Mouse (Mus musculus): ENCODE results near the gene Asns. TPM values are rescaled to one million over a fixed set of nuclear protein-coding genes. Genes with fewer than 3 reads are reported as not detected.
"Not testable (repeated sequence)": the region's sequence is repeated elsewhere in the genome, so short reads cannot be mapped to it uniquely, and the experiment has no call there.

Asns gene
- polyA plus RNA-seq, 1 experiment from 2014 or later, result 74.2 TPM

DNA sequence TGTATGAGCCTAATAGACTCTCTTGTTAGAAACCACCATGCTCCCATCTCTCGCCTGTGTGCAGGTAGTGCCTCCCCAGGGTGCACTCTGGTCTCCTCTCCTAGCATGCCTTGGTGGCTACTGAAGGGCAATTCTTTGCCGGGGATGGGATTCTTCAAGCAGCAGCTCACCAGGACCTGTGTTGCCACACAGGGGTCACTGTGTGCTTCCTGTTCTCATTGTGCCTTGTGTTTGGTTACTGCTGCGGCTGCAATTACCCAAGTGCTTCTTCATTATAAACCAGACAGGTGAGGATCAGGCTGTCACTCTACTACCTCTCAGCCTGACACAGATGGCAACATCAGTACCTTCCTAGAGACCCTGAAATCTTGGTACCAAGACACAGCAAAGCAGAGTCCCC, 21.6 kb downstream of the Asns start:
- H3K36me3 ChIP-seq, result peaks cover 19% of the 10 kb centered on the region
- no peaks in the 10 kb centered on the region for H3K9me3 ChIP-seq
- H3K4me3 ChIP-seq, result no peak overlapping the region
- H3K4me1 ChIP-seq, result no peaks in the 10 kb centered on the region
- WGBS, result 67% methylated on average over 3 of the region's 3 CpGs
- no peaks in the 10 kb centered on the region for H3K27me3 ChIP-seq
- ATAC-seq (ENCODE audit: low FRiP score, low read depth), result no peak
- no peak overlapping the region for H3K9ac ChIP-seq
- H3K4me2 ChIP-seq (replicated peaks), result no peak overlapping the region
- no peak overlapping the region for H3K27ac ChIP-seq

DNA sequence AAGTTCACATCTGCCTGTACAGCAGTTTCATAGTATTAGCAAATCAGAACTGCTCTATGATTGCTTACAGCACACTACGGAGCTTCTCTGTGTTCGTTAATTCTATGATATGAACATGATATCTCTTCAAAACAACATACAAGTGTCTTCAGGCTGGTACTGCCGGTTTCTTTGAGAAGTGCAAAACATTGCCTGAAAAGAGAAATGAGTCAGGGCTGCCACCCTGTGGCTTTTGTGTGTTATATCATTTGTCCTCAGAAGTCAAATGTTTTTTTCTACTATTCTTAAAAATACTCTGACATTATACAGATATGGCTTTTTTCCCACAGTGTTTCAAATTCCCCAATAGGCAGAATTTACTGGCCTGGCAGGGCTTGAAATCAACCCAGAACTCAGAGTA, 22.5 kb downstream of the Asns start:
- H3K27ac ChIP-seq, result no peak overlapping the region
- 68% methylated on average over 3 of the region's 3 CpGs for WGBS
- no peak overlapping the region for H3K4me3 ChIP-seq
- H3K4me2 ChIP-seq (replicated peaks), result no peak overlapping the region
- ATAC-seq (ENCODE audit: low FRiP score, low read depth), result no peak
- no peak overlapping the region for H3K9ac ChIP-seq
- no peaks in the 10 kb centered on the region for H3K9me3 ChIP-seq
- peaks cover 19% of the 10 kb centered on the region for H3K36me3 ChIP-seq
- no peaks in the 10 kb centered on the region for H3K4me1 ChIP-seq
- no peaks in the 10 kb centered on the region for H3K27me3 ChIP-seq

DNA sequence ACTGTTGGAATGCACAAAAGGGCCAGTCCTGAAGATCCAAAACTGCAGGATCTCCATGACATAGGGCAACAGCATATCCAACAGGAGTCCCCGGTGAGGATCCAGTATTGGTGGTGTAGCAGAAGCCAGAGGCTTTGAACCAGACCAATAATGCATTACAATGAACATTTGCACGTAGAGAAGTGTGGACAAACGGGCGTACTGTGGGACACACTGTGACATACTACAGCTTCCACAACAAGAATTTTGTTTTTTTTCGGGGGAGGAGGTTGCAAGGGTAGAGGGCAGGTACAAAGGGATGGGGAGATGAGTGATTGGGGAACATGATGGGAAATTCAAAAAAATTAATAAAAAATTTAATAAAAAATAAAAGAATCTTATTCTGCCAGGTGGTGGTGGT, 23.3 kb downstream of the Asns start:
- no peak for ATAC-seq (ENCODE audit: low FRiP score, low read depth)
- Histone ChIP-seq H3K4me1 (no peaks in the 10 kb centered on the region), H3K9me3 (no peaks in the 10 kb centered on the region), H3K36me3 (peaks cover 12% of the 10 kb centered on the region), H3K4me2 (replicated peaks) (no peak overlapping the region), H3K27ac (no peak overlapping the region), H3K4me3 (no peak overlapping the region), H3K9ac (no peak overlapping the region), H3K27me3 (no peaks in the 10 kb centered on the region)
- WGBS, result 89% methylated on average over 5 of the region's 5 CpGs

DNA sequence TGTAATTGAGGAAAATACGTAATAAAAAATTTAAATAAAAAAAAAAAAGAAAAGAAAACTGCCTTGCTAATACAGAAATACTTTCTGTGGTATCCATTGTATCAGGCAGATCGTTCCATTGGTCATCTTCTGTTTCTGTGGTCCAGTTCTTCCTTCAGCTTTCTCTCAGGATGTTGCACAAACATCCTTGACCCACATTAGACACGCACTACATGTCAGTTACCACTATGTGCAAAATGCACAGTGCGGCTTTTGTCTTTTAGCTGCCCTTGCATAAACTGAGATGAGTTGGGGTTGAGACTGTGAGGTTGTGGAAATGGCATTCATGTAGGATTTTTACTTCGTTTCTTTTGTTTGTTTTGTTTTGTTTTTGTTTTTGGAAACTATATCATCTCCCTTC, 24.7 kb downstream of the Asns start:
- no peaks in the 10 kb centered on the region for H3K4me1 ChIP-seq
- no peaks in the 10 kb centered on the region for H3K9me3 ChIP-seq
- no peak for ATAC-seq (ENCODE audit: low FRiP score, low read depth)
- 90% methylated on average over 5 of the region's 5 CpGs for WGBS
- no peak overlapping the region for H3K4me3 ChIP-seq
- no peaks in the 10 kb centered on the region for H3K27me3 ChIP-seq
- no peak overlapping the region for H3K4me2 ChIP-seq (replicated peaks)
- H3K9ac ChIP-seq, result no peak overlapping the region
- H3K36me3 ChIP-seq, result no peaks in the 10 kb centered on the region
- H3K27ac ChIP-seq, result no peak overlapping the region

DNA sequence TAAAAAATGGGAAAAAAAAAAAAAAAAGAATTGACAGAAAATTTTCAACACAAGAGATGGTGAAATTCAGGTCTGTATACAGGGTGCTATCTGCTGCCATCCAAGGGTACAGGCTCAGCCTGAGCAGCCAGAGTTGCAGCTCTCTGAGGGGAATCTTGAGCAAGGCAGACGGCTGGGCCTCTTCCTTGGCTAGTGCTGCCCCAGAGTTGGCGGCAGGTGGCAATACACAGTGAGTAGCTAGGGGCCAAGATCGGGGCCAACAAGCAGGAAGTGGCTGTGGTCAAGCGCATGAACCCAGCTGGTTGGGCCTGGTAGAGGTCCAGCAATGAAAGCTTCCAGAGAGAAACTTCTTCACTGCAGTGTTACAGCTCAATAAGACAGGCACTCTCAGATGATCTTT, 27.2 kb downstream of the Asns start:
- not testable (repeated sequence) for H3K27ac ChIP-seq; ATAC-seq (ENCODE audit: low FRiP score, low read depth); H3K4me3 ChIP-seq; H3K27me3 ChIP-seq; H3K4me1 ChIP-seq; H3K4me2 ChIP-seq (replicated peaks); H3K9me3 ChIP-seq; H3K36me3 ChIP-seq; H3K9ac ChIP-seq
- 92% methylated on average over 4 of the region's 4 CpGs for WGBS

DNA sequence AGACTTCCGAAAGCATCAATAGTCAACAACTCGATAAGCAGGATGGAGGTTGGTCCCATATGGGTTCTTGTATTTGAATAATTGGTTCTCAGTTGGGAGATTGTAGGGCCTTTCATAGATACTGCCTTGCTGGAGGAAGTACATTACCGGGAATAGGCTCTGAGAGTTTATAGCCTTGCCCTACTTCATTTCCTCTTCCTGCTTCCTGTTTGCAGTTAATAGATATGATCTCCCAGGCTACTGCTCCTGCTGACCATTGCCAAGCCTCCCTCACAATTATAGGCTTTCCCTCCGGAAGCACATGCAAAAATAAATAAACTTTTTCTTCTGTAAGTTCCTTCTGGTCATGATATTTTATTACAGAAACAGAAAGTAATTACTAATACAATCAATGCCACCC, 31.6 kb downstream of the Asns start:
- Histone ChIP-seq H3K4me3 (no peak overlapping the region), H3K27ac (no peak overlapping the region), H3K9me3 (no peaks in the 10 kb centered on the region), H3K4me1 (no peaks in the 10 kb centered on the region), H3K27me3 (no peaks in the 10 kb centered on the region), H3K4me2 (replicated peaks) (no peak overlapping the region), H3K9ac (no peak overlapping the region), H3K36me3 (no peaks in the 10 kb centered on the region)
- 57% methylated on average over 4 of the region's 4 CpGs for WGBS
- no peak for ATAC-seq (ENCODE audit: low FRiP score, low read depth)

DNA sequence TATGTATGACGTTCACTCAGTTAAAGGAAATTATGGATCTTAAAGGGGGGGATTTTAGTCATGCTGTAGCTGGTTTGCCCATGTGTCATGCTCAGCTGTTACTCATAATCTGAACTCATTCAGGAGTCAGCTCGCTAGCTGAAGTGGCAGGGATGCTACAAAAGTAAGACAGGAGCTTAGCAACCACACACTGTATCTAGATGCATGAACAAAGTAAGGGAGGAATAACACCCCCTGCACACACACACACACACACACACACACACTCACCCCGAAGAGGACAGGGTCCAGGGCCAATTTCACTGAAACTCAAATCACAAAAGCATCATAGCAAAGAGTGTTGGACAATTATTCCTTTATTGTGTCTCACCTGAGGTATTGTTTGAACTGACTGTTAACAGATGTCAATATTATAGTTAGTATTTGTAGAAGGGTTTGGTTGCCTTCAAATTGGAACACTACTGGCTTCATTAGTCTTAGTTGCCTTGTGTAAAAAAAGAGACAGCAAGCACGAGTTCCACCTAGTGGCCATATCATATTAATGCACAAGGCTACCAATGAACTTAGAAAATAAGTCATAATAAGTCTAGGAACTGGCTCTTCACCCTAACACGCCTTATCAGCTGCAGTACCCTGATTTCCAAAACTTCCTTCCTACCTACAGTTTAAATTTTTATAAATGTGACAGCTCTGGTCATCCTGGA, 32.5 kb downstream of the Asns start:
- 61% methylated on average over 5 of the region's 5 CpGs for WGBS
- Histone ChIP-seq H3K4me1 (no peaks in the 10 kb centered on the region), H3K9ac (no peak overlapping the region), H3K27me3 (no peaks in the 10 kb centered on the region), H3K36me3 (no peaks in the 10 kb centered on the region), H3K9me3 (no peaks in the 10 kb centered on the region), H3K27ac (no peak overlapping the region), H3K4me2 (replicated peaks) (no peak overlapping the region), H3K4me3 (no peak overlapping the region)
- ATAC-seq (ENCODE audit: low FRiP score, low read depth), result no peak

DNA sequence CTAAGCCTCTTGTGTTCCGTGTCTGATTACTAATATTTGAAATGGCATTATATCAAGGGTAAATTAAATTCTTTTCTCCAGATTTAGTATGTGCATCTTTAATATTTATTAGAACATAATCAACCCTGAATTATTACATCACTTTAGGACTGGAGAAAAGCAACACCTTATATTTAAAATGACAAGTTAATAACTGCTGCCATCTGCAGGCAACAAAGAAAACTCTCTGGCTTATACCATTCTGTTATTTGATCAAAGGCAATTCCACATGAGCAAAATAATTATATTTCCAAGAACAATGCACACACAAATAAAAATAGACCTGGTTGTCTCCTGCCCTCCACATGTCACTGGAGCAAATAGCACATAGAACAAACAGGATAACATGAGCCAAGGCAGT, 36.5 kb downstream of the Asns start:
- Histone ChIP-seq H3K9ac (no peak overlapping the region), H3K36me3 (no peaks in the 10 kb centered on the region), H3K27ac (no peak overlapping the region), H3K4me2 (replicated peaks) (no peak overlapping the region), H3K9me3 (no peaks in the 10 kb centered on the region), H3K27me3 (no peaks in the 10 kb centered on the region), H3K4me3 (no peak overlapping the region), H3K4me1 (no peaks in the 10 kb centered on the region)
- 83% methylated on average over 1 of the region's 1 CpGs for WGBS
- no peak for ATAC-seq (ENCODE audit: low FRiP score, low read depth)

DNA sequence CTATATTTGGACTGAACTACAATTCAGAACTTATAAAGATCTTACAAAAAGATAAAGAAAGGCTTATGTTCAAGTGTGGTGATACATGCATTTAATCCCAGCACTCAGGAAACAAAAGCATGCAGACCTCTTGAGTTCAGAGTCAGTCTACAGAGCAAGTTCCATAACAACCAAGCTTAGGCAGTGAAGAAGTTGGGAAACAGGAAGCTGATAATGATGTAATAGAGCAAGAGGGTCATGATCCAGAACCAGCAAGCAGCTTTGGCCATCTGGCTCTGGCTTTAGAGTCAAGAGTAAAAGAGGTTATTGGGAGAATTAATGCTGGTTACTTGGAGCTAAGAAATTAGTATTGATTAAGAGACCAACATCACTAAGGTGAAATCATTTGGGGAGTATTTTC, 44.6 kb downstream of the Asns start:
- Histone ChIP-seq H3K9me3 (0 out of 2 replicates have a peak, but pooled peaks cover 3% of the 10 kb centered on the region), H3K9ac (no peak overlapping the region), H3K36me3 (no peaks in the 10 kb centered on the region), H3K4me2 (replicated peaks) (no peak overlapping the region), H3K4me3 (no peak overlapping the region), H3K4me1 (no peaks in the 10 kb centered on the region), H3K27ac (no peak overlapping the region), H3K27me3 (no peaks in the 10 kb centered on the region)
- no peak for ATAC-seq (ENCODE audit: low FRiP score, low read depth)

Other genes with a start within 250 kb of the Asns start
- 20.7 and 25.3 TPM in 2 replicates for gene Tac1, start 138.4 kb downstream of the Asns start, polyA plus RNA-seq (2015; fragmentation: Nextera tagmentation; extraction: Ambion mirVana)
- 3.1 and 3.5 TPM in 2 replicates for gene C1galt1, start 151.6 kb upstream of the Asns start, polyA plus RNA-seq (2015; fragmentation: Nextera tagmentation; extraction: Ambion mirVana)

All from limb, embryonic 13.5 days (tissue).